Comparison of ENCODE assay signal across 10 mouse cellular contexts in genomic region chr3:122128999-122129493, GRCm38 (mm10).
DNase-seq lines count a peak whose midpoint lies in the region; ATAC-seq and TF ChIP-seq lines count a peak whose summit lies in the region.
"Had no signal": no experiment of that assay in that cellular context is flagged by ENCODE, and none has a peak within 500 bp of the region (broad histone marks: within the 10 kb centered on the region; RNA-seq: fewer than 3 reads in every experiment).

No protein-coding gene starts in this region.

- H3K4me1 ChIP-seq in forebrain, embryonic 12.5 days = peaks cover 14% of the 10 kb centered on the region
- H3K4me1 ChIP-seq in midbrain, embryonic 13.5 days (replicated peaks) = peaks cover 19% of the 10 kb centered on the region

- no peak overlapping the region for H3K9ac ChIP-seq in forebrain, embryonic 12.5 days
- 0 out of 2 replicates have a peak overlapping the region, but pooled peaks have one; percentile 7 for H3K9ac ChIP-seq in midbrain, embryonic 13.5 days (replicated peaks)
- H3K9ac ChIP-seq: limb, embryonic 12.5 days had no signal

- no peak for TF ChIP-seq CTCF in C2C12 (IDR thresholded peaks at IDR 0.05; ENCODE audit: control insufficient read depth, insufficient read depth, insufficient read length)

- intact Hi-C loops in gastrocnemius, postnatal 14 days (cut with DNase I; ENCODE audit: low total_unique reads) = no loop called here
- intact Hi-C loops in left cerebral cortex, postnatal 25 days (cut with DNase I) = no loop called here

- H3K27ac ChIP-seq in forebrain, embryonic 12.5 days = 0 out of 2 replicates have a peak overlapping the region, but pooled peaks have one; percentile 25
- H3K27ac ChIP-seq in midbrain, embryonic 13.5 days = 0 out of 2 replicates have a peak overlapping the region, but pooled peaks have one; percentile 0
- H3K27ac ChIP-seq: limb, embryonic 12.5 days had no signal

- no peak overlapping the region for H3K4me3 ChIP-seq in C2C12 (ENCODE audit: insufficient read depth, poor library complexity, severe bottlenecking)
- H3K4me3 ChIP-seq in forebrain, embryonic 12.5 days (replicated peaks) = no peak overlapping the region
- no peak overlapping the region for H3K4me3 ChIP-seq in midbrain, embryonic 13.5 days (replicated peaks)
- H3K4me3 ChIP-seq: limb, embryonic 12.5 days had no signal

- peak; percentile 14 for DNase-seq in gastrocnemius, postnatal 14 days
- DNase-seq in gastrocnemius, adult 8-10 months (ENCODE audit: low spot score in 2 of 2) = no peak
- no peak for DNase-seq in right cerebral cortex, adult 18-20 months
- DNase-seq in left cerebral cortex, postnatal 25 days (ENCODE audit: low spot score in 2 of 2) = no peak
- DNase-seq in spleen, postnatal 14 days (ENCODE audit: low spot score in 2 of 2) = no peak
- DNase-seq: kidney, postnatal 25 days had no signal

- H3K9me3 ChIP-seq in forebrain, embryonic 12.5 days = no peaks in the 10 kb centered on the region
- no peaks in the 10 kb centered on the region for H3K9me3 ChIP-seq in midbrain, embryonic 13.5 days
- H3K9me3 ChIP-seq: limb, embryonic 12.5 days had no signal

- H3K79me3 ChIP-seq in C2C12 (ENCODE audit: low read depth) = no peaks in the 10 kb centered on the region

- H3K36me3 ChIP-seq in C2C12 (ENCODE audit: control insufficient read depth, insufficient read depth) = no peaks in the 10 kb centered on the region
- H3K36me3 ChIP-seq in forebrain, embryonic 12.5 days (replicated peaks) = no peaks in the 10 kb centered on the region
- H3K36me3 ChIP-seq in midbrain, embryonic 13.5 days = no peaks in the 10 kb centered on the region
- H3K36me3 ChIP-seq: limb, embryonic 12.5 days had no signal

- 64% methylated on average over 17 of the region's 17 CpGs for WGBS in forebrain, embryonic 12.5 days
- WGBS in midbrain, embryonic 13.5 days = 29% methylated on average over 17 of the region's 17 CpGs

- ATAC-seq in forebrain, embryonic 12.5 days (ENCODE audit: low FRiP score) = no peak
- ATAC-seq in midbrain, embryonic 13.5 days = peak; percentile 62

- H3K27me3 ChIP-seq in C2C12 (ENCODE audit: control insufficient read depth, insufficient read depth, insufficient read length) = peaks cover 13% of the 10 kb centered on the region
- H3K27me3 ChIP-seq in forebrain, embryonic 12.5 days = 0 out of 2 replicates have a peak, but pooled peaks cover 4% of the 10 kb centered on the region
- H3K27me3 ChIP-seq in midbrain, embryonic 13.5 days = no peaks in the 10 kb centered on the region

- no peak overlapping the region for H3ac ChIP-seq in C2C12 (ENCODE audit: control insufficient read depth, insufficient read length, low read depth)

- H3K79me2 ChIP-seq in C2C12 (ENCODE audit: control insufficient read depth, insufficient read depth) = no peaks in the 10 kb centered on the region

- H3K4me2 ChIP-seq in forebrain, embryonic 12.5 days = no peak overlapping the region
- peak overlapping the region; percentile 35 for H3K4me2 ChIP-seq in midbrain, embryonic 13.5 days (replicated peaks)
- H3K4me2 ChIP-seq: limb, embryonic 12.5 days had no signal

TF ChIP-seq in C2C12, 6 proteins besides CTCF, POLR2A, EP300 and RAD21:
- TF ChIP-seq MYOD1 (IDR thresholded peaks at IDR 0.05; ENCODE audit: control insufficient read depth, insufficient read length, low read depth) (peak; percentile 40), CEBPB (IDR thresholded peaks at IDR 0.05; ENCODE audit: low read depth) (no peak)
